Mouse (Mus musculus) midbrain, embryonic 14.5 days (tissue): Measurements from ENCODE around the gene Spem2. TPM values are rescaled to one million over a fixed set of nuclear protein-coding genes. Genes with fewer than 3 reads are reported as not detected.
"Not testable (repeated sequence)": the region's sequence is repeated elsewhere in the genome, so short reads cannot be mapped to it uniquely, and the experiment has no call there.

Source experiments
- ATAC-seq: fragments of 200-750 bp; cut with Nextera tagmentation; 2 replicates; pipeline ENCODE4 v1.8.0; 2017; ENCODE audit warnings: moderate number of reproducible peaks, moderate library complexity; ENCODE audit not compliant: low FRiP score, low TSS enrichment
- DNase-seq: peaks from one replicate; pipeline ENCODE4 v3.0.0-alpha.2; 2015
- H3K27ac ChIP-seq: fragments of 300-500 bp; sonication (generic); replicated peaks from 2 replicates; pipeline ENCODE4 v1.5.1; 2014; ENCODE audit warnings: mild to moderate bottlenecking, low read depth, low read length, moderate library complexity
- H3K27me3 ChIP-seq: fragments of 300-500 bp; sonication (generic); 2 replicates; pipeline ENCODE4 v1.6.1; 2014; ENCODE audit warnings: low read length, control low read depth, mixed read lengths; ENCODE audit not compliant: control insufficient read depth, insufficient read depth
- H3K36me3 ChIP-seq: fragments of 300-500 bp; sonication (generic); 2 replicates; pipeline ENCODE4 v1.6.1; 2014; ENCODE audit warnings: low read length, control low read depth; ENCODE audit not compliant: control insufficient read depth, insufficient read depth
- H3K4me1 ChIP-seq: fragments of 300-500 bp; sonication (generic); 2 replicates; pipeline ENCODE4 v1.6.1; 2014; ENCODE audit warnings: mild to moderate bottlenecking, antibody characterized with exemption, low read length, control low read depth; ENCODE audit not compliant: control insufficient read depth, insufficient read depth
- H3K4me2 ChIP-seq: fragments of 300-500 bp; sonication (generic); 2 replicates; pipeline ENCODE4 v1.6.1; 2014; ENCODE audit warnings: mild to moderate bottlenecking, low read length, moderate library complexity
- H3K4me3 ChIP-seq: fragments of 300-500 bp; sonication (generic); replicated peaks from 2 replicates; pipeline ENCODE4 v1.5.1; 2014; ENCODE audit warnings: low read depth, low read length
- H3K9ac ChIP-seq: fragments of 300-500 bp; sonication (generic); replicated peaks from 2 replicates; pipeline ENCODE4 v1.6.1; 2014; ENCODE audit warnings: mild to moderate bottlenecking, low read length, moderate library complexity
- H3K9me3 ChIP-seq: fragments of 300-500 bp; sonication (generic); 2 replicates; pipeline ENCODE4 v1.6.1; 2016; ENCODE audit warnings: low read length, control low read depth, mixed read lengths; ENCODE audit not compliant: control insufficient read depth
- WGBS: fragments of 180-500 bp; shearing (Covaris S2); extraction: QIAGEN DNeasy Blood & Tissue Kit; methylation state at CpG from one replicate; pipeline ENCODE4 v1.1.7; 2014; 5-methylcytosine and 5-hydroxymethylcytosine counted together
- polyA plus RNA-seq: library from polyadenylated mRNA; unstranded; fragments of >200 nt; fragmentation: Nextera tagmentation; extraction: Ambion mirVana; gene quantifications from 2 replicates; pipeline ENCODE4 v1.2.1, GENCODE M21; 2014

The Spem2 gene
- not detected in 2 replicates for polyA plus RNA-seq

GRCm38 (mm10) chr11:69818365-69818764, at the start of gene Spem2:
Gene Spem2, minus strand, starts transcription at chr11:69818465.
- no peaks in the 10 kb centered on the region for H3K4me1 ChIP-seq
- 0 out of 2 replicates have a peak, but pooled peaks cover 7% of the 10 kb centered on the region for H3K9me3 ChIP-seq
- no peak within 1 kb of the TSS for H3K27ac ChIP-seq
- no peak within 1 kb of the TSS for H3K4me2 ChIP-seq
- no peaks in the 10 kb centered on the region for H3K27me3 ChIP-seq
- H3K4me3 ChIP-seq = no peak within 1 kb of the TSS
- DNase-seq (no peak), ATAC-seq (no peak)
- no peak within 1 kb of the TSS for H3K9ac ChIP-seq
- H3K36me3 ChIP-seq = no peaks in the 10 kb centered on the region
- 80% methylated on average over 2 of the region's 2 CpGs for WGBS

GRCm38 (mm10) chr11:69867335-69867734, 49.1 kb upstream of the Spem2 start:
- no peaks in the 10 kb centered on the region for H3K4me1 ChIP-seq
- H3K27ac ChIP-seq = no peak overlapping the region
- no peak for DNase-seq
- 71% methylated on average over 9 of the region's 9 CpGs for WGBS
- H3K4me3 ChIP-seq = no peak overlapping the region
- H3K9ac ChIP-seq = no peak overlapping the region
- H3K36me3 ChIP-seq = no peaks in the 10 kb centered on the region
- no peak for ATAC-seq
- H3K27me3 ChIP-seq = no peaks in the 10 kb centered on the region
- H3K9me3 ChIP-seq = no peaks in the 10 kb centered on the region
- no peak overlapping the region for H3K4me2 ChIP-seq

GRCm38 (mm10) chr11:69865561-69865960, 47.3 kb upstream of the Spem2 start:
- Histone ChIP-seq H3K4me3 (no peak overlapping the region), H3K9ac (no peak overlapping the region), H3K27me3 (no peaks in the 10 kb centered on the region), H3K27ac (no peak overlapping the region), H3K4me2 (no peak overlapping the region), H3K9me3 (no peaks in the 10 kb centered on the region), H3K36me3 (no peaks in the 10 kb centered on the region), H3K4me1 (no peaks in the 10 kb centered on the region)
- ATAC-seq (no peak), DNase-seq (no peak)
- WGBS = 79% methylated on average over 9 of the region's 9 CpGs

DNA sequence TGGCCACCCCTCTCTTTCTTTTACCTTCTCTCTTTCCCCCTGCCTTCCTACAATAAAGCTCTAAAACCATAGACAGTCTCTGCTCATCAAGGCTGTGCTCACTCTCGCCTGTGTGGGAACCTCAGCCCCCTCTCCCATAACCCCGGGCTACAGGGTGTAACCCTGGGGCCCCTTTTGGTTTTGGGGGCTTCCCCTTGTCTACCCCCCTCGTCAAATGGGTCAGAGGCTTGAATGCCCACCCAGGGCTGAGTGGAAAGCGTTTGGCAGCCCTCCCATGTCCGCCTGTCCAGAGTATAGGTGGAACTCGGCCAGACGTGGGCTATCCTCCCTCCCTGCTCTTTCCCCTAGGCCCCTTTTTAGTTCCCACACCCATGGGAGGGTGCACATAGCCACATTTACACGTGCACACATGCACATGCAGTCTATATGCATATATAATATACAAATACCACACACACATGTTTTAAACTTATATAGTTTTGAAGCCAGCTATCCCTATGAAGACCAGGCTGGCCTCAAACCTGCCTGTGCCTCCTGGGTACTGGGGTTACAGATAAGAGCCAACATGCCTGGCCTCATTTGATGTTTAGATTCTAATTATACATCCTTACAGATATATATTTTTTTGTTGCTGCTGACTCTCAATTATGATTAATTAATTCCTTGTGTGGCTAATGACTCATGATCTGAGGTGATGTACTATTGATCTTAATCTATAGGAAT, 46.0 kb upstream of the Spem2 start:
- DNase-seq = no peak
- no peaks in the 10 kb centered on the region for H3K36me3 ChIP-seq
- H3K9ac ChIP-seq = no peak overlapping the region
- H3K9me3 ChIP-seq = no peaks in the 10 kb centered on the region
- no peak overlapping the region for H3K27ac ChIP-seq
- H3K4me3 ChIP-seq = no peak overlapping the region
- H3K27me3 ChIP-seq = no peaks in the 10 kb centered on the region
- no peak overlapping the region for H3K4me2 ChIP-seq
- no peak for ATAC-seq
- H3K4me1 ChIP-seq = no peaks in the 10 kb centered on the region
- 57% methylated on average over 8 of the region's 8 CpGs for WGBS

DNA sequence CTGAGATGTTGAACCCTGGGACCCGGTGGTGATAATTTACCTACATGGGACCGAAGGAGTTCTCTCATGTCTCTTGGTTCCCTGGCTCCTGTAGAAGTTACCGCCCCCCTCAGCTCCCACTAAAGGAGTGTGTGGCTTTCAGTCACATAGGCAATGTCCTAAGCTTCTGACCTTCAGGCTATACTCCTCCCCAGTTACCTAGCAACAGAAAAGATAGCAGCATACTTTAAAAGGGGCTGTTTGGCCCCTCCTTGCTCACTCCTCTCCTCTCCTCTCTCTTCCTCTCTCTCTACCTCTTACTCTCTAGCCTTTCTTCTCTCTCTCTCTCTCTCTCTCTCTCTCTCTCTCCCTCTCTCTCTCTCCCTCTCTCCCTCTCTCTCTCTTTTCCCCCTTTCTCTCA, 45.5 kb upstream of the Spem2 start:
- not testable (repeated sequence) for H3K27ac ChIP-seq, H3K9me3 ChIP-seq, H3K9ac ChIP-seq, ATAC-seq, H3K36me3 ChIP-seq, H3K4me3 ChIP-seq, H3K4me2 ChIP-seq, H3K4me1 ChIP-seq, DNase-seq, H3K27me3 ChIP-seq
- 85% methylated on average over 3 of the region's 3 CpGs for WGBS

- Histone ChIP-seq H3K9me3 (no peaks in the 10 kb centered on the region), H3K4me1 (no peaks in the 10 kb centered on the region), H3K9ac (no peak within 1 kb of the TSS; the same call in 1 of the 2 replicates), H3K27ac (no peak within 1 kb of the TSS), H3K27me3 (peaks cover 13% of the 10 kb centered on the region), H3K4me2 (no peak within 1 kb of the TSS), H3K4me3 (no peak within 1 kb of the TSS), H3K36me3 (no peaks in the 10 kb centered on the region)
- WGBS = 24% methylated on average over 30 of the region's 30 CpGs
- DNase-seq = no peak
- no peak for ATAC-seq
These were observed 40.1 kb upstream of the Spem2 start, which contains the start of gene Tnk1 for GRCm38 (mm10) chr11:69858113-69858998. Gene Tnk1, minus strand, starts transcription at chr11:69858730.

GRCm38 (mm10) chr11:69855347-69855746, 37.1 kb upstream of the Spem2 start:
- DNase-seq (peak; percentile 58), ATAC-seq (no peak; the same call in 1 of the 2 replicates)
- Histone ChIP-seq H3K27me3 (peaks cover 13% of the 10 kb centered on the region), H3K4me3 (no peak overlapping the region), H3K27ac (no peak overlapping the region), H3K4me1 (no peaks in the 10 kb centered on the region), H3K9me3 (no peaks in the 10 kb centered on the region), H3K36me3 (peaks cover 21% of the 10 kb centered on the region), H3K4me2 (no peak overlapping the region), H3K9ac (no peak overlapping the region)
- WGBS = 17% methylated on average over 16 of the region's 16 CpGs

- Histone ChIP-seq H3K27me3 (peaks cover 13% of the 10 kb centered on the region), H3K9ac (no peak overlapping the region), H3K36me3 (peaks cover 28% of the 10 kb centered on the region), H3K9me3 (no peaks in the 10 kb centered on the region), H3K4me3 (no peak overlapping the region), H3K4me2 (no peak overlapping the region), H3K27ac (no peak overlapping the region), H3K4me1 (no peaks in the 10 kb centered on the region)
- ATAC-seq = no peak
- WGBS = 91% methylated on average over 10 of the region's 10 CpGs
- DNase-seq = no peak
These were observed 36.4 kb upstream of the Spem2 start for GRCm38 (mm10) chr11:69854680-69855079.
